Mouse (Mus musculus): ENCODE data around the gene Rab11fip5. TPM values are rescaled to one million over a fixed set of nuclear protein-coding genes. Genes with fewer than 3 reads are reported as not detected.
A peak's percentile ranks its signal among the peaks of the same experiment; 100 is the strongest.

Rab11fip5 gene
- total RNA-seq (2021): 10 to 100 TPM; 51.7 to 54.1 TPM

GRCm38 (mm10) chr6:85373951-85374733, at the start of gene Rab11fip5:
Gene Rab11fip5, minus strand, starts transcription at chr6:85374634.
- intact Hi-C loops (cut with DNase I): no loop called here
- no peak for DNase-seq

- intact Hi-C loops (cut with DNase I): no loop called here
- no peak for DNase-seq
Measured at GRCm38 (mm10) chr6:85423836-85424379, 49.5 kb upstream of the Rab11fip5 start, which contains the start of gene Noto. Gene Noto, plus strand, starts transcription at chr6:85423886.

- no peak for DNase-seq
- intact Hi-C loops (cut with DNase I): no loop called here
Measured at GRCm38 (mm10) chr6:85419150-85419549, 44.7 kb upstream of the Rab11fip5 start.

GRCm38 (mm10) chr6:85415829-85416228, 41.4 kb upstream of the Rab11fip5 start:
- DNase-seq: no peak
- intact Hi-C loops (cut with DNase I): no loop called here

- peak; percentile 61 for DNase-seq
- intact Hi-C loops (cut with DNase I): loop anchor here (2.0 kb wide), 1 partner anchor 250 kb away; no protein-coding TSS in a partner anchor
Measured at GRCm38 (mm10) chr6:85410771-85411273, 36.4 kb upstream of the Rab11fip5 start.

GRCm38 (mm10) chr6:85409003-85409402, 34.6 kb upstream of the Rab11fip5 start:
- no peak for DNase-seq
- intact Hi-C loops (cut with DNase I): no loop called here

- intact Hi-C loops (cut with DNase I): no loop called here
- no peak for DNase-seq
Measured at GRCm38 (mm10) chr6:85403039-85403438, 28.6 kb upstream of the Rab11fip5 start.

- intact Hi-C loops (cut with DNase I): no loop called here
- no peak for DNase-seq
Measured at GRCm38 (mm10) chr6:85402613-85403012, 28.2 kb upstream of the Rab11fip5 start.

- no peak for DNase-seq
- intact Hi-C loops (cut with DNase I): no loop called here
Measured at GRCm38 (mm10) chr6:85399715-85400114, 25.3 kb upstream of the Rab11fip5 start.

GRCm38 (mm10) chr6:85397165-85397564, 22.7 kb upstream of the Rab11fip5 start:
- no peak for DNase-seq
- intact Hi-C loops (cut with DNase I): no loop called here

GRCm38 (mm10) chr6:85395360-85395759, 20.9 kb upstream of the Rab11fip5 start:
- DNase-seq: no peak
- intact Hi-C loops (cut with DNase I): no loop called here

GRCm38 (mm10) chr6:85391803-85392202, 17.4 kb upstream of the Rab11fip5 start:
- peak; percentile 80 for DNase-seq
- intact Hi-C loops (cut with DNase I): loop anchor here (5.0 kb wide), 1 partner anchor 45 kb away; no protein-coding TSS in a partner anchor

GRCm38 (mm10) chr6:85388608-85389007, 14.2 kb upstream of the Rab11fip5 start:
- intact Hi-C loops (cut with DNase I): no loop called here
- DNase-seq: no peak

GRCm38 (mm10) chr6:85382791-85383190, 8.4 kb upstream of the Rab11fip5 start:
- intact Hi-C loops (cut with DNase I): no loop called here
- DNase-seq: no peak

- no peak for DNase-seq
- intact Hi-C loops (cut with DNase I): no loop called here
Measured at GRCm38 (mm10) chr6:85381648-85382020, 7.2 kb upstream of the Rab11fip5 start.

GRCm38 (mm10) chr6:85380901-85381647, 6.6 kb upstream of the Rab11fip5 start:
- intact Hi-C loops (cut with DNase I): no loop called here
- no peak for DNase-seq

GRCm38 (mm10) chr6:85380201-85380900, 5.9 kb upstream of the Rab11fip5 start:
- DNase-seq: peak; percentile 79
- intact Hi-C loops (cut with DNase I): no loop called here

- no peak for DNase-seq
- intact Hi-C loops (cut with DNase I): no loop called here
Measured at GRCm38 (mm10) chr6:85378629-85379028, 4.2 kb upstream of the Rab11fip5 start.

- no peak for DNase-seq
- intact Hi-C loops (cut with DNase I): no loop called here
Measured at GRCm38 (mm10) chr6:85377876-85378275, 3.4 kb upstream of the Rab11fip5 start.

GRCm38 (mm10) chr6:85377066-85377734, 2.8 kb upstream of the Rab11fip5 start:
- no peak for DNase-seq

More at GRCm38 (mm10) chr6:85377066-85377734, 2.8 kb upstream of the Rab11fip5 start:
- intact Hi-C loops (cut with DNase I): no loop called here
